Mouse (Mus musculus): ENCODE measurements around the gene 1110032F04Rik. TPM values are rescaled to one million over a fixed set of nuclear protein-coding genes. Genes with fewer than 3 reads are reported as not detected.
"Not testable (repeated sequence)": the region's sequence is repeated elsewhere in the genome, so short reads cannot be mapped to it uniquely, and the experiment has no call there.

The 1110032F04Rik gene
- polyA plus RNA-seq, 1 experiment from 2014 or later, result 2.8 TPM

DNA sequence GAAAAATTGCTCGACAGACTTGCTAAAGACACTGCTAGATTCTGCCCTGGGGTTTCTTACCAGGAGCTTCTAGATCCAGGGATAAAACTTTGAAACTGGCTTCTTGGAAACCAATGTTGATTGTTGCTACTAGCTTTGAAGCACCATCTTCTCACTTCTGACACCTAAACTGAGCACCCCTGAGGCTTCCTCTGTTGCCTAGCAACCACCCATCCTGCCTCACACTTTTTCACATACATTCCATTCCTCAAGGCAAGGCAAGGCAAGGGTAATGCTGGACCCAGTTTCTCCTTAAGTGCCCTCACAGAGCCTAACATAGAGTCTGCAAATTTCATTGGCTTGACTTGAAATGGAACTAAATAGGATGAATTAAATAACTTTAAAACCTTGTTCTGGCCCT is 17.0 kb upstream of the 1110032F04Rik start:
- Histone ChIP-seq H3K9me3 (no peaks in the 10 kb centered on the region), H3K4me1 (replicated peaks) (no peaks in the 10 kb centered on the region), H3K4me2 (replicated peaks) (no peak overlapping the region), H3K27me3 (no peaks in the 10 kb centered on the region), H3K9ac (replicated peaks) (no peak overlapping the region), H3K36me3 (no peaks in the 10 kb centered on the region), H3K27ac (no peak overlapping the region), H3K4me3 (replicated peaks) (no peak overlapping the region)
- ATAC-seq, result no peak
- 86% methylated on average over 1 of the region's 1 CpGs for WGBS

DNA sequence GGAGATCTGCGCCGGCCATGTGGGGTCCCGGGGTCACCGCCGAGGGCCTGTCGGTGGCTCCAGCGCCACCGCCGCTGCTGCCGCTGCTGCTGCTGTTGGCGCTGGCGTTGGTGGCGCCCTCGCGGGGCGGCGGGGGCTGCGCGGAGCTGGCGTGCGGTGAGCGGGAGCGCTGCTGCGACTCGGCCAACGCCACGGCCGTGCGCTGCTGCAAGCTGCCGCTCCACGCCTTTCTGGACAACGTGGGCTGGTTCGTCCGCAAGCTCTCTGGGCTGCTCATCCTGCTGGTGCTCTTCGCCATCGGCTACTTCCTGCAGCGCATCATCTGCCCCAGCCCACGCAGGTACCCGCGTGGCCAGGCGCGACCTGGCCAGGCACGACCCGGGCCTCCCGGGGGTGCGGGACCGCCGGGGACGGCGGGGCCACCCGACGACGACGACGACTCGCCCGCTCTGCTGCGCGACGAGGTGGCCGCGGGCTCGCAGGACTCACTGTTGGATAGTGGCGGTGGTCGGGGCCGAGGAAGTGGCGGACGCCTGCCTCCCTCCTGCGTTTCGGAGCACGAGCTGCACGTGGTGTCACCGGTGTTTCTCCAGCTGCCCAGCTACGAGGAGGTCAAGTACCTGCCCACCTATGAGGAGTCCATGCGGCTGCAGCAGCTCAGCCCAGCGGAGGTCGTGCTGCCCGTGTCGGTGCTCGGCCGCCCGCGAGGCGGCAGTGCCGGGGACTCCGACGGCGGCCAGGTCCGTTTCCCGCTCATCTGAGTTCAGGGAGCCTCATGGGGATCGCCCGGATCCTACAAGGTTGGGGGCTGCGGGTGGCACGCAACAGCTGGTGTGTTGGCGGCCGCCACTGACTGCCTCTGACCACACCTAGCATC is 543 bp downstream of the 1110032F04Rik start:
- peak overlapping the region; percentile 98 for H3K4me2 ChIP-seq (replicated peaks)
- WGBS, result 0% methylated on average over 87 of the region's 96 CpGs
- H3K9me3 ChIP-seq, result no peaks in the 10 kb centered on the region
- H3K9ac ChIP-seq (replicated peaks), result peak overlapping the region; percentile 75
- H3K4me3 ChIP-seq (replicated peaks), result peak overlapping the region; percentile 66
- peaks cover 16% of the 10 kb centered on the region for H3K4me1 ChIP-seq (replicated peaks)
- peaks cover 31% of the 10 kb centered on the region for H3K27me3 ChIP-seq
- H3K27ac ChIP-seq, result peak overlapping the region; percentile 67
- no peaks in the 10 kb centered on the region for H3K36me3 ChIP-seq
- peak; percentile 85 for ATAC-seq

DNA sequence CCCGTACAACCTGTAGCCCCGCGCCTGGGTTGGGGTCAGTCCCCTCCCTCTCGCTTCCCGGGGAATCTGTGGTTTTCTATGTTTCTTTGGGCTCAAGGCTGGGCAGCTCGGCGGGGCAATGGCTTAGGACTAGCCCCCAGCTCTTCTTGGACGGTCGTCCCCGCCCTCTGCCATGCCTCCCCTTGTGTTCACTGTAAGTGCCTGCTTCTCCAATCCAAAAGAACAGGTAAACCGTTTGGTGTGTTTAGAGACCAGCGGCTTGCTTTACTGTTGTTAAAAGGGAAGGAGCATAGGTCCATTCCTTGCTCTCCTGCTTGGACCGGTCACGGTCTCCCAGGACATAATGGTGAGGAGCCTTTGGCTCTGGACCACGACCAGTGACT is 1.2 kb downstream of the 1110032F04Rik start:
- peak overlapping the region; percentile 75 for H3K9ac ChIP-seq (replicated peaks)
- peaks cover 31% of the 10 kb centered on the region for H3K27me3 ChIP-seq
- peaks cover 16% of the 10 kb centered on the region for H3K4me1 ChIP-seq (replicated peaks)
- no peaks in the 10 kb centered on the region for H3K36me3 ChIP-seq
- peak; percentile 9; the same call in 1 of the 2 replicates for ATAC-seq
- H3K27ac ChIP-seq, result no peak overlapping the region
- peak overlapping the region; percentile 98 for H3K4me2 ChIP-seq (replicated peaks)
- 2% methylated on average over 15 of the region's 15 CpGs for WGBS
- no peaks in the 10 kb centered on the region for H3K9me3 ChIP-seq
- peak overlapping the region; percentile 66 for H3K4me3 ChIP-seq (replicated peaks)

DNA sequence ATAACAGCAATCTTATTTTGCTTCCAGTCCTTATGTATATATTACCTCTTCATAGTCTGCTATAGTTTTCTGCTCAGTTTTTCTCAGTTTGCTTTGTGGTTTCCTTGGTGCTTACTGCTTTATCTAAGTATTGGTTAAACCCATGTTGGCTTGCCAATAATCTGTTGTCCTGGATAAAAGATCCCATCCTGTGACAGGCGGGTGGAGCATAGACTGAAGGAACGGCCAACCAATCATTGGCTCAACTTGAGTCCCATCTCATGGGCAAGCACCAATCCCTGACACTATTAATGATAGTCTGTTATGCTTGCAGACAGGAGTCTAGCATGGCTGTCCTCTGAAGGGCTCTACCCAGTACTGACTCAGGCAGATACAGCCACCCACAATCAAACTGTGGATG is 4.7 kb downstream of the 1110032F04Rik start:
- Histone ChIP-seq H3K27ac (no peak overlapping the region), H3K4me3 (replicated peaks) (no peak overlapping the region), H3K27me3 (peaks cover 18% of the 10 kb centered on the region), H3K4me2 (replicated peaks) (no peak overlapping the region), H3K9ac (replicated peaks) (no peak overlapping the region), H3K9me3 (no peaks in the 10 kb centered on the region), H3K36me3 (no peaks in the 10 kb centered on the region), H3K4me1 (replicated peaks) (peaks cover 11% of the 10 kb centered on the region)
- WGBS, result 93% methylated on average over 2 of the region's 2 CpGs
- no peak for ATAC-seq

DNA sequence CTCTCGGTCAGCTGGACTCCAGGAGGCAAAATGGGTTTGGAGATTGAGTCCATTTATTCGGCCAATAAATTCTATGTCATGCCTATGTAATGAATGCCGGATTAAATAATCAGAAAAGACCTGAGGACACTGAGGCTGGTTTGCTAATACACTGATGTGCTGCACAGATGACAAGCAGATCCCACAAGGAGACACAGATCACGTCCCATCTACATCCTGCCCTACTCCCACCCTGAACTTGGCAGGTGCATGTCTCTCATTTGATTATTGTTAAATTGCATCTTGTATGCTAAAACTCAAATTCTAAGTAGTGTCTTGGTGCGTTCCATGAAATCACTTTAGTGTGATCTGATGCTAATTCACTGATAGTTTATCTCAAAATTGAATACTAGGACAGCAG is 17.5 kb downstream of the 1110032F04Rik start:
- no peak overlapping the region for H3K9ac ChIP-seq (replicated peaks)
- no peak overlapping the region for H3K27ac ChIP-seq
- 86% methylated on average over 5 of the region's 5 CpGs for WGBS
- no peaks in the 10 kb centered on the region for H3K27me3 ChIP-seq
- no peak overlapping the region for H3K4me2 ChIP-seq (replicated peaks)
- no peak overlapping the region for H3K4me3 ChIP-seq (replicated peaks)
- H3K36me3 ChIP-seq, result no peaks in the 10 kb centered on the region
- no peaks in the 10 kb centered on the region for H3K4me1 ChIP-seq (replicated peaks)
- no peaks in the 10 kb centered on the region for H3K9me3 ChIP-seq
- no peak for ATAC-seq

DNA sequence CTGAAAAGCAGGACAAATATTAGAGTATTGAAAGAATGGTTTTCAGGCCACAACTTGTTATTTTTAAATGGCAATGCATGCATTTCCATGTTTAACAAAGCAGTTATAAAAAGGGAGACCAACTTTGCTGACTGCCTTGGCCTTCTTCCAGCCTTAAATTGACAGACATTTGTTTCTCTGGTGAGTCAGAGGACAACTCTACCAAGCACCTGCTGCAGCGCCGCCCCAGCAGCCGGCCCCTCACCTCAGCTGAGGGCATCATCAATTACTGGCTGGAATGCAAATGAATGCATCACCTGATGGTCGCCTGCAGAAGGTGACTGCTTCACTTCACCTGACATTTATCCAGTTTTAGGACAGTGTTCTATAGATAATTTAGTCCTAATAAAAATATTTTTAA is 26.0 kb downstream of the 1110032F04Rik start:
- no peak overlapping the region for H3K4me2 ChIP-seq (replicated peaks)
- H3K9me3 ChIP-seq, result no peaks in the 10 kb centered on the region
- H3K4me1 ChIP-seq (replicated peaks), result no peaks in the 10 kb centered on the region
- WGBS, result 84% methylated on average over 4 of the region's 4 CpGs
- H3K27ac ChIP-seq, result no peak overlapping the region
- 0 out of 2 replicates have a peak, but pooled peaks cover 8% of the 10 kb centered on the region for H3K36me3 ChIP-seq
- ATAC-seq, result no peak
- H3K27me3 ChIP-seq, result no peaks in the 10 kb centered on the region
- no peak overlapping the region for H3K4me3 ChIP-seq (replicated peaks)
- H3K9ac ChIP-seq (replicated peaks), result no peak overlapping the region

DNA sequence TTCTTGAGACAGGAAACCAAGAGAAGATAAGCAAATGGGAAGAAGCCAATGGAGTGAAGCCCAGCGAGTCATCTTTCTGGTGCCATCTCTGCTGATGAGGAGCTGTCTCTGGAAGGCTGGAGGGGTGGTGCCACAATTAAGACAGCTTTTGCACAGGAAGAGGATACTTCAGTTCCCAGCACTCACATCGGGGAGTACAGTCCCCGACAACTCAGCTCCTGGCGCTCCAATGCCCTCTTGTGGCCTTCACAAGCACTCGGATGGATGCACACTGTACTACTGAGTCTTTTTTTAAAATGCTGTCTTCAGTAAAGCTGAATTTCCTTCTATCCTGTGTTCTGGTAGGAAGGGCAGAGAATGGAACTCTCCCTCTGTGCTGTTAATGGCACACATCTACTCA is 27.8 kb downstream of the 1110032F04Rik start:
- ATAC-seq, result no peak
- Histone ChIP-seq H3K27me3 (no peaks in the 10 kb centered on the region), H3K4me3 (replicated peaks) (no peak overlapping the region), H3K9me3 (no peaks in the 10 kb centered on the region), H3K9ac (replicated peaks) (no peak overlapping the region), H3K27ac (no peak overlapping the region), H3K4me2 (replicated peaks) (no peak overlapping the region), H3K36me3 (0 out of 2 replicates have a peak, but pooled peaks cover 8% of the 10 kb centered on the region), H3K4me1 (replicated peaks) (no peaks in the 10 kb centered on the region)
- 86% methylated on average over 5 of the region's 5 CpGs for WGBS

DNA sequence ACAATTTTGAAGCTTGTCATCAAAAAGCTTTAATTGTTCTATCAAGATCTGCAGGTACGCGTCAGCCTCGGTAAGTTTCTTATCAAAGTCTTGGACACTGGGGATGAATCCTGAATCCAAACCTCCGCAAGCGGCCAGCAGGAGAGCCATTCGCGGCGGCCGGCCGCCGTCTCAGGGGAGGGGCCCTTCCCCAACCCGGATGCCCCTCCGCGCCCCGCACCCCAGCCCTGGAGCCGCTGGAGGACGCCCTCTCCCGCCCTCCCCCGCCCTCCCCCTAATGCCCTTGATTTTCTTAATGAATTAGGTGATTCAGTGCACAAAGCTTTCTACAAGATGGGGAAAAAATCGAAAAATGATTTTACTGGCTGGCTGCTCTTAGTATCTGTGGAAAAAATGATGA is 33.2 kb downstream of the 1110032F04Rik start:
- H3K9ac ChIP-seq (replicated peaks); H3K4me3 ChIP-seq (replicated peaks); H3K27me3 ChIP-seq; H3K4me2 ChIP-seq (replicated peaks); H3K4me1 ChIP-seq (replicated peaks); ATAC-seq; H3K36me3 ChIP-seq; H3K27ac ChIP-seq; H3K9me3 ChIP-seq: not testable (repeated sequence)
- 95% methylated on average over 20 of the region's 20 CpGs for WGBS

DNA sequence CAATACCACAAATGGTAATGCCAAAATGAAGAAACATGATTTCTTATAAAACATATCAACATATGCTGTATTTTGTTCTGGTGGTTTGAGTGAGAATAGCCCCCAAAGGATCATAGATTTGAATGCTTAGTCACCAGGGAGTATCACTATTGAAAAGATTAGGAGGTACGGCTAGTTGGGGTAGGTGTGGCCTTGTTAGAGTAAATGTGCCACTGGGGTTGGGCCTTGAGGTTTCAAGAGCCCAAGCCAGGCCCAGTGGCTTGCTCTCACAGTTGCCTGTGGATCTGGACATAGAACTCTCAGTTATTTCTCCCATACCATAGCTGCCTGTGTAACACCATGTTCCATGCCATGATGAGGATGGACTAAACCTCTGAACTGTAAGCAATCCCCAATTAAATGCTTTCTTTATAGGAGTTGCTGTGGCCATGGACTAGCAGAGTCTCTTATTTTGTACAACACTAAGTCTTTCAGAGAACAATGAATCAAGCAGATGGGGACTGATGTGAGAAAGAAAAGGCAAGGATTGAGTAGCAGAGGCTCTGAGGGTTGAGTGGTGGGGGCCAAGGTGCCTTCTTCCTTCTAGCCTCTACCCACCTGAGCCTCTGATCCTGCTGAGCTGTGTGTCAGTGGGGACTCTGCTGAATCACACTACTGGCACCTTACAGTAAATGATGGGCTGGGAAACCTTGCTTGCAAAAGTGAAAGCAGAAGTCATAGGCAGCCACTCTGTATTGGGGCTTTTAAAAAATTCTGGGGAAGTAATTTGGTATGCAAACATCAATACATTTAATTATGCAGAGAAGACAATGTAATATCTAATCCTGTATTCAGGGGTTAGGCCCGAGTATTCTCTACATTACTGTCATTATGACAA is 35.8 kb downstream of the 1110032F04Rik start:
- Histone ChIP-seq H3K27me3 (no peaks in the 10 kb centered on the region), H3K36me3 (no peaks in the 10 kb centered on the region), H3K4me1 (replicated peaks) (no peaks in the 10 kb centered on the region), H3K4me3 (replicated peaks) (no peak overlapping the region), H3K9me3 (no peaks in the 10 kb centered on the region), H3K27ac (no peak overlapping the region), H3K9ac (replicated peaks) (no peak overlapping the region), H3K4me2 (replicated peaks) (no peak overlapping the region)
- no peak for ATAC-seq
- whole genome bisulfite sequencing, result 80% methylated on average over 2 of the region's 2 CpGs

DNA sequence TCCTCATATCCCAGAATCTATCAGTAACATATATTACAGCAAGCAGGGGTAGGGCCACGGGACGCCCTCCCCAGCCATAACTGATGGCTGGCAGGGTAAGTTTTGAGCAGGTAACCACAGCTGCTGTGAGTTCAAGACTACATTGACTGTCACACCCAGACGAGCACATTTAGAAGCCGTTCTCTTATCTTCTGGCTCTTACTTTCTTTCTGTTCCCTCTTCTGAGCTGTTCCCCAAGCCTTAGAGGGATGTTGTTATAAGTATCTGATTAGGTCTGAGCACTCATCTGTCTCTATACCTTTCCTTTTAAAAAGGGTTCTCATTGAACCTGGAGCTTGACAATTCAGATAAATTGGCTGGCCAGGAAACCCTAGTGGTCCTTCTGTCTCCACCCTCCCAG is 38.1 kb downstream of the 1110032F04Rik start:
- H3K27me3 ChIP-seq, result no peaks in the 10 kb centered on the region
- H3K36me3 ChIP-seq, result peaks cover 6% of the 10 kb centered on the region; the same call in 1 of the 2 replicates
- no peak overlapping the region for H3K9ac ChIP-seq (replicated peaks)
- H3K4me2 ChIP-seq (replicated peaks), result no peak overlapping the region
- ATAC-seq, result no peak
- no peaks in the 10 kb centered on the region for H3K4me1 ChIP-seq (replicated peaks)
- H3K9me3 ChIP-seq, result no peaks in the 10 kb centered on the region
- H3K27ac ChIP-seq, result no peak overlapping the region
- H3K4me3 ChIP-seq (replicated peaks), result no peak overlapping the region
- 90% methylated on average over 4 of the region's 4 CpGs for WGBS
